Mouse (Mus musculus) cerebral cortex, adult 2 months (tissue): Measurements from ENCODE around the gene 2310022B05Rik.

Source experiments
- WGBS: fragments of 180-500 bp; shearing (Covaris S2); methylation state at CpG from one replicate; pipeline ENCODE4 v1.1.7; 2018; 5-methylcytosine and 5-hydroxymethylcytosine counted together

Gene 2310022B05Rik

DNA sequence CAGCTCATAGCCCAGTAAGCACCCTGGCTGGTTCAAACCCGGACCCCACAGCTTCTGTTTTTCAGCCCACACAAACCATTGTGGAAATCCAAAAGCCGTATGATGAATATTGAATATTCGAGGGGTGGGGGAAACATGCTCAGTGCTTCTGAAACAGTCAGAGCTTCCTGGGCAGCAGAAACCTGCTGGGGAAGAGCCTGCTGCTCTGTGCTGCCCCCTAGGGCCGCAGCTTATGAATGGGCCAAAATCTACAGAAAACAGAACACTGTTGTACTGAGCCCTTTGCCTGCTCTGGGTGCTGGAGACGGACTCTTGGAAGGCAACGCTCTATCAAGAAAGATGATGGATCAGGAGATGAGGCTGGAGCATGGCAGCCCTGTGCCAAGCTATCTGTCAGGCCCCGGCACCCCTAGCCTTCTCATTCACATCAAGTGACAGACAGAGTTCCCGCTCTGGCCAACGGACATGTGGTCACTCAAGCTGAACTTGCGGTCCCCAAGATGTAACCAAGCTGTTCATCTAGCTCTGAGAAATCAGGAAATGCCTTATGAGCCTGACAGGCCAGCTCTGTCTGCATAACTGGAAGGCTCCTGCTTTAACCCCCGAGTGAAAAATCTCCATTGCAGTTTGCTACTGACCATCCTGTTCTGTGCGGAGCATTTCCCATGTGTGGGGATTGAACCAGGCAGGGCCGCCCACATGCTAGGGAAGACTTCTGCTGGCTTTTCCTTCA, 54.8 kb downstream of the 2310022B05Rik start:
- 74% methylated on average over 13 of the region's 13 CpGs for WGBS

DNA sequence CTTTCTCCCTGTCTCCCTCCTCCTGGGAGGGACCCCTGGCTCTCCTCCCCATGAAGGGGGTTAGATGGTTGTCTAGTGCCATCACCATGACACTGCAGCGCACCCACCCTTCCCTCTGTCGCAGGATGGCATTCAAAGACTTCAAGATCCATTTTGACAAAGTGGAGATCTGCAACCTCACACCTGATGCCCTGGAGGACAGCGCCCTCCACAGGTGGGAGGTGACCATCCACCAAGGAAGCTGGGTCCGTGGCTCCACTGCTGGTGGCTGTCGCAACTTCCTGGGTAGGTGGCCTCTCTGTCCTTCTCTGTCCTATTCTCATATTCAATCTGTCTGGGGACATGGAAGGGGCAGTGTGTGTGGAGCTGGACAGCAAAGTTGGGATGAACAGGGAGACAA, 59.1 kb downstream of the 2310022B05Rik start:
- WGBS = 76% methylated on average over 5 of the region's 5 CpGs

DNA sequence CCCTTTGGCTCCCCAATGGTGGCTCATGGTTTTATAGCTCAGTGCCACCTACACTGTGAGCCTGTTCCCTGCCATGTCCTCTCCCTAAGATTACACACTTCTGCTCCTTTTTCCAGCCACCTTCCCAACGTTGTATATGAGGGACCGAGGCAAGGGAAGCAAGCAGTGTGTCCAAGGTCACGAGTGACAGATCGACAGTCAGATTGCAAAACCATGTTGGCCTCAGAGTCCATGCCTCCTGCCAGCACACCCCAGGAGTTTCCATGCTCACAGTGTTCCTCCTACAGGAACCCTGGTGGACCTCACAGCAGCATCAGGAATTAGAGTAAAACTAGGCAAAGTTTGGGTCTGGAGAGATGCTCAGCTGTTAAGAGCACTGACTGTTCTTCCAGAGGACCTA, 73.8 kb downstream of the 2310022B05Rik start:
- WGBS = 80% methylated on average over 4 of the region's 4 CpGs

- 78% methylated on average over 2 of the region's 2 CpGs for WGBS
Measured at GRCm38 (mm10) chr8:124586556-124586955, 76.6 kb downstream of the 2310022B05Rik start.
